Mouse (Mus musculus) brown adipose tissue, adult 24 weeks (tissue): ENCODE data around the gene Gm20594. TPM values are rescaled to one million over a fixed set of nuclear protein-coding genes. Genes with fewer than 3 reads are reported as not detected.

ENCODE experiments used
- H3K27ac ChIP-seq: fragments of 200-500 bp; replicated peaks from 2 replicates; pipeline ENCODE4 v1.5.1; 2012; ENCODE audit warnings: low read depth, mild to moderate bottlenecking, low read length
- H3K4me1 ChIP-seq: fragments of 200-500 bp; 2 replicates; pipeline ENCODE4 v1.6.1; 2012; ENCODE audit warnings: low read length, mixed read lengths; ENCODE audit not compliant: control insufficient read depth, insufficient read depth, insufficient read length
- H3K4me3 ChIP-seq: fragments of 200-500 bp; 2 replicates; pipeline ENCODE4 v1.5.1; 2012; ENCODE audit warnings: low read depth, mild to moderate bottlenecking, low read length, moderate library complexity; ENCODE audit not compliant: insufficient read depth
- polyA plus RNA-seq: library from polyadenylated mRNA; stranded (reverse); fragments of >200 nt; gene quantifications from 2 replicates; pipeline ENCODE4 v1.2.4, GENCODE M21; 2012; ENCODE audit not compliant: missing spikeins, insufficient read depth, insufficient read length

Gene Gm20594
- 15.7 and 19.5 TPM in 2 replicates for polyA plus RNA-seq

DNA sequence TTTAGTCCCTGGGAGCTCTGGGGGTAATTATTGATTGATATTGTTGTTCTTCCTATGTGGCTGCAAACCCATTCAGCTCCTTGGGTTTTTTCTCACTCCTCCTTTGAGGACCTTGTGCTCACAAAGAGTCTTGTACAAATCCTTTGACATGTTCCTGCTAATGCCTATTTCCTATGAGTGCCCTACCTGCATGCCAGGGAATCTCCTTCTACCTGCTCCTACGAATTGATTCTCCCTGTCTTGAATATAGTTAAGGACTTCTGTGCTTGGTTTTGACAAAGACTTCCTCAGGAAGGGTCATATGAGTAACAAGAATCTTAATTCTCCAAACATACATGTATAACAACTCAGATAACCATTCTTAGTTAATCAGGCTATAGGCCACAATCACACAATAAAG lies at the start of gene Gm20594:
Gm20594 (plus strand) TSS at position 301 of the 400 bp plus-strand sequence.
- Histone ChIP-seq H3K4me1 (no peaks in the 10 kb centered on the region), H3K4me3 (no peak within 1 kb of the TSS), H3K27ac (no peak within 1 kb of the TSS)

DNA sequence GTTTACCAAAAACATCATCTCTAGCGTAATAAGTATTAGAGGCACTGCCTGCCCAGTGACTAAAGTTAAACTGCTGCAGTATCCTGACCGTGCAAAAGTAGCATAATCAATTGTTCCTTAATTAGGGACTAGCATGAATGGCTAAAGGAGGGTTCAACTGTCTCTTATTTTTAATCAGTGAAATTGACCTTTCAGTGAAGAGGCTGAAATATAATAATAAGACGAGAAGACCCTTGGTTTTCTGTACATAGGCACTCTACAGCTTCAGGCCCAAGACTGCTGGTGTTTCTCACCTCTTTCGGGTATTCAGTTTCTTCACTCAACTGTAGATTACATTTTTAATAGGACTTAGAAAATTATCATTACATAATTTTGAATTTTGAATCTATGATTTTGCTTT lies 398 bp downstream of the Gm20594 start:
- H3K4me1 ChIP-seq = no peaks in the 10 kb centered on the region

DNA sequence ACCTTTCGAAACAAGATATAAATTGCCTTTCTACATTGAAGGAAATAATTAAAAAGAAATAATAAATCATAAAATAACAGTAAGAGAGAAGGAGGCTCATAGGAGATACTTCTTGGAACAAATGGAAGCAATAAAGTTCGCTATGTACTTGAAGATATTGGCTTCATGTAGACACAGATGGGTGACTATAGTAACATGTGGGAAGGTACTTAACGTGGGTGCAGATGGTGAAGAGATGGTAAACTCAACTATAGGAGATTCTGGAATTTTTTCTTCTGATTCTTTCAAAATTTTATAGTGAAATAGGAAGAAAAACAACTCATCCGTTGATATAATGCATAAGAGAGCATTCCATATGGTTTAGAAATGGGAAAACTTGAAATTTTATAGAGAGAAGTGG lies 16.1 kb downstream of the Gm20594 start:
- no peaks in the 10 kb centered on the region for H3K4me1 ChIP-seq

More for the DNA sequence above, 398 bp downstream of the Gm20594 start:
- Histone ChIP-seq H3K4me3 (no peak overlapping the region), H3K27ac (no peak overlapping the region)

DNA sequence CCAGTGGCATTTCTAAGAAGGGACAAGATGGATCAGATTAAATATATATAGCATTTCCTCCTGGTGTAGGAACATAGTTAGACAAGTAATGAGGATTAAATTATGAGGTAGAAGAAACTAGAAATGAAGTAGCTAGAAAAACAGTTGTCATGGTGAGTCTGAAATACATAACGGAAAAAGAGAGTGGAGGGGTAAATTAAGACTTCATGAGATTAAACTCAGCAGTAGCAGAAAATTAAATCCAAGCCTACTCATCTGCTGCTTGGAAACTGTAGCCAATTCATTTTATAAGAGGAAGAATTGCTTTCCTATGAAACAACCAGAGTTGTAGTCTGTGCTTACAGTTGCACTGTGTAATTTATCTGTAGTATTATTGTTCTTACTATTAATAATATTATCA lies 29.1 kb downstream of the Gm20594 start:
- H3K4me3 ChIP-seq = no peak overlapping the region
- H3K27ac ChIP-seq = no peak overlapping the region
- no peaks in the 10 kb centered on the region for H3K4me1 ChIP-seq

More for the DNA sequence above, 16.1 kb downstream of the Gm20594 start:
- Histone ChIP-seq H3K27ac (no peak overlapping the region), H3K4me3 (no peak overlapping the region)

Other genes with a start within 250 kb of the Gm20594 start
- gene Lrrtm4, start 201.0 kb downstream of the Gm20594 start, polyA plus RNA-seq = not detected in 2 replicates